Comparison of ENCODE assay signal across 23 mouse cellular contexts in the genomic region with DNA sequence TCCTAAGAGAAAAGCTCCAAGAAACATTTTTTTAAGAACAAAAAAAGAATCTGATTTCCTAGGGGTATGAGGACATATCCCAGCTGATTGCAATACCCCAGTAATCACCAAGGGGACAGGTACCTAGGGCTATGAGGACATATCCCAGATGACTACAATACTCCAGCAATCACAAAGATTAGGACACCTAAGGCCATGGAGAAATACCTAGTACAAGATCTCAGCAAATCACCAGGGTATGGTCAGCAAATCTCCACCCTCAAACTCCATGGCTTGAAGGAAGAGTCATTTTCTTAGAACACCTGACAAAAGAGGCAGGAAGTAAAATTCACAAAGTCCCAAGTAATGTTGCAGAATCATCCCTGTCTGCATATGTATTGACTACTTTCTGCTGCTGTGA. TPM values are rescaled to one million over a fixed set of nuclear protein-coding genes. Genes with fewer than 3 reads are reported as not detected.
DNase-seq lines count a peak whose midpoint lies in the region; ATAC-seq and TF ChIP-seq lines count a peak whose summit lies in the region.
"Had no signal": no experiment of that assay in that cellular context is flagged by ENCODE, and none has a peak within 500 bp of the region (broad histone marks: within the 10 kb centered on the region; RNA-seq: fewer than 3 reads in every experiment).

No protein-coding gene starts in this region.

- DNase-seq in gastrocnemius, adult 2 months: no peak
- no peak for DNase-seq in gastrocnemius, postnatal 25 days
- DNase-seq in heart, adult 9 months (ENCODE audit: low spot score in 2 of 2): no peak
- DNase-seq in heart, postnatal 0 days (ENCODE audit: low spot score): no peak
- no peak for DNase-seq in heart, adult 18-20 months
- no peak for DNase-seq in spleen, adult 12 weeks (ENCODE audit: low spot score)
- DNase-seq: adrenal gland, postnatal 10 days; adrenal gland, postnatal 36 days; cerebellum, adult 18-20 months; cerebellum, adult 9-10 months; cerebellum, postnatal 14 days; forebrain, postnatal 0 days; gastrocnemius, postnatal 36 days; kidney, adult 2 months had no signal

- no peak overlapping the region for H3K4me3 ChIP-seq in gastrocnemius, adult 2 months
- no peak overlapping the region for H3K4me3 ChIP-seq in heart, embryonic 13.5 days
- no peak overlapping the region for H3K4me3 ChIP-seq in heart, postnatal 0 days (ENCODE audit: low read depth, low read length)
- H3K4me3 ChIP-seq: embryonic facial prominence, embryonic 12.5 days; embryonic facial prominence, embryonic 15.5 days; heart, embryonic 10.5 days; hindbrain, embryonic 12.5 days; hindbrain, embryonic 15.5 days had no signal

- intact Hi-C loops in gastrocnemius, adult 2 months (cut with DNase I): no loop called here

- ATAC-seq in heart, embryonic 13.5 days (ENCODE audit: extremely low read depth, insufficient number of reproducible peaks, low FRiP score, low TSS enrichment): no peak
- no peak for ATAC-seq in heart, postnatal 0 days (ENCODE audit: insufficient read depth, low read depth)
- ATAC-seq in megakaryocyte progenitor cell, adult 5-6 weeks (replicated peaks; ENCODE audit: poor library complexity): peak; percentile 46
- ATAC-seq: forebrain, embryonic 14.5 days; forebrain, postnatal 0 days; intestine, postnatal 0 days had no signal

- H3K4me2 ChIP-seq in heart, embryonic 13.5 days: no peak overlapping the region
- no peak overlapping the region for H3K4me2 ChIP-seq in heart, postnatal 0 days (ENCODE audit: low read depth, low read length)
- H3K4me2 ChIP-seq: embryonic facial prominence, embryonic 12.5 days; embryonic facial prominence, embryonic 15.5 days; hindbrain, embryonic 12.5 days; hindbrain, embryonic 15.5 days had no signal

- TF ChIP-seq CTCF in gastrocnemius, adult 2 months (IDR thresholded peaks at IDR 0.05): no peak
- TF ChIP-seq CTCF in heart, postnatal 0 days (IDR thresholded peaks at IDR 0.05; ENCODE audit: low read depth): no peak

- TF ChIP-seq EP300 in heart, postnatal 0 days (IDR thresholded peaks at IDR 0.05; ENCODE audit: low read depth): no peak

- 0 out of 2 replicates have a peak, but pooled peaks cover 2% of the 10 kb centered on the region for H3K36me3 ChIP-seq in heart, embryonic 13.5 days
- 0 out of 2 replicates have a peak, but pooled peaks cover 9% of the 10 kb centered on the region for H3K36me3 ChIP-seq in heart, postnatal 0 days (replicated peaks; ENCODE audit: control insufficient read depth, insufficient read depth, low read length)
- H3K36me3 ChIP-seq: embryonic facial prominence, embryonic 12.5 days; embryonic facial prominence, embryonic 15.5 days; heart, embryonic 10.5 days; hindbrain, embryonic 12.5 days; hindbrain, embryonic 15.5 days had no signal

- no peaks in the 10 kb centered on the region for H3K9me3 ChIP-seq in heart, embryonic 13.5 days
- no peaks in the 10 kb centered on the region for H3K9me3 ChIP-seq in heart, postnatal 0 days (replicated peaks; ENCODE audit: control insufficient read depth, low read length)
- H3K9me3 ChIP-seq: embryonic facial prominence, embryonic 12.5 days; embryonic facial prominence, embryonic 15.5 days; heart, embryonic 10.5 days; hindbrain, embryonic 12.5 days; hindbrain, embryonic 15.5 days had no signal

- no peak overlapping the region for H3K9ac ChIP-seq in heart, embryonic 13.5 days
- no peak overlapping the region for H3K9ac ChIP-seq in heart, postnatal 0 days (replicated peaks; ENCODE audit: low read depth, low read length)
- H3K9ac ChIP-seq: embryonic facial prominence, embryonic 12.5 days; embryonic facial prominence, embryonic 15.5 days; forebrain, postnatal 0 days; hindbrain, embryonic 12.5 days; hindbrain, embryonic 15.5 days had no signal

- peak overlapping the region; percentile 28; the same call in 1 of the 2 replicates for H3K27ac ChIP-seq in gastrocnemius, adult 2 months
- peak overlapping the region; percentile 42 for H3K27ac ChIP-seq in heart, embryonic 13.5 days (replicated peaks)
- H3K27ac ChIP-seq in heart, postnatal 0 days (ENCODE audit: low read depth): peak overlapping the region; percentile 44
- H3K27ac ChIP-seq: embryonic facial prominence, embryonic 12.5 days; embryonic facial prominence, embryonic 15.5 days; heart, embryonic 10.5 days; hindbrain, embryonic 12.5 days; hindbrain, embryonic 15.5 days had no signal

- H3K27me3 ChIP-seq in heart, embryonic 13.5 days (replicated peaks): no peaks in the 10 kb centered on the region
- H3K27me3 ChIP-seq in heart, postnatal 0 days (ENCODE audit: control insufficient read depth, insufficient read depth, low read length): no peaks in the 10 kb centered on the region
- H3K27me3 ChIP-seq: embryonic facial prominence, embryonic 12.5 days; embryonic facial prominence, embryonic 15.5 days; hindbrain, embryonic 12.5 days; hindbrain, embryonic 15.5 days had no signal

- H3K4me1 ChIP-seq in heart, embryonic 13.5 days: peaks cover 78% of the 10 kb centered on the region
- peaks cover 66% of the 10 kb centered on the region for H3K4me1 ChIP-seq in heart, postnatal 0 days (ENCODE audit: control insufficient read depth, insufficient read depth)
- H3K4me1 ChIP-seq: embryonic facial prominence, embryonic 12.5 days; hindbrain, embryonic 12.5 days; hindbrain, embryonic 15.5 days had no signal

RNA-seq across cellular contexts. Expression of a gene that starts 32.4 kb away (rescaled TPM):
- total RNA-seq in gastrocnemius, adult 2 months (2021): 10 to 100 TPM; 25.7 to 44.6 TPM
- total RNA-seq in gastrocnemius, postnatal 25 days (2021): 10 to 100 TPM; 29.7 to 37.5 TPM
- polyA plus RNA-seq in heart, embryonic 13.5 days (2015; fragmentation: Nextera tagmentation; extraction: Ambion mirVana): 120 and 121 TPM in 2 replicates
- 122 and 126 TPM in 2 replicates for total RNA-seq in heart, postnatal 0 days (2014; rRNA removed; ENCODE audit: low replicate concordance)
- 90.5 TPM in 2 replicates for polyA plus RNA-seq in heart, postnatal 0 days (2015; fragmentation: Nextera tagmentation; extraction: Ambion mirVana)
- total RNA-seq in heart, adult 18-20 months (2021): 100 to 1,000 TPM in 1 of 2 experiments, 10 to 100 TPM in 1; 88.3 to 107 TPM
- total RNA-seq in megakaryocyte progenitor cell, adult 5-6 weeks (2015): 8.3 and 9.4 TPM in 2 replicates
- 9.7 and 11.7 TPM in 2 replicates for total RNA-seq in megakaryocyte progenitor cell, adult 5-6 weeks (2017)
